Mouse (Mus musculus) thymus, postnatal 0 days (tissue): ENCODE results near the gene Ipo4. TPM values are rescaled to one million over a fixed set of nuclear protein-coding genes. Genes with fewer than 3 reads are reported as not detected.

Experiments used
- DNase-seq: peaks from one replicate; pipeline ENCODE4 v3.0.0-alpha.2; 2015; ENCODE audit warnings: low spot score
- polyA plus RNA-seq: library from polyadenylated mRNA; unstranded; fragments of >200 nt; fragmentation: Nextera tagmentation; extraction: Ambion mirVana; gene quantifications from 2 replicates; pipeline ENCODE4 v1.2.1, GENCODE M21; 2015

The Ipo4 gene
- polyA plus RNA-seq, 1 experiment from 2014 or later, result 32.8 TPM

DNA sequence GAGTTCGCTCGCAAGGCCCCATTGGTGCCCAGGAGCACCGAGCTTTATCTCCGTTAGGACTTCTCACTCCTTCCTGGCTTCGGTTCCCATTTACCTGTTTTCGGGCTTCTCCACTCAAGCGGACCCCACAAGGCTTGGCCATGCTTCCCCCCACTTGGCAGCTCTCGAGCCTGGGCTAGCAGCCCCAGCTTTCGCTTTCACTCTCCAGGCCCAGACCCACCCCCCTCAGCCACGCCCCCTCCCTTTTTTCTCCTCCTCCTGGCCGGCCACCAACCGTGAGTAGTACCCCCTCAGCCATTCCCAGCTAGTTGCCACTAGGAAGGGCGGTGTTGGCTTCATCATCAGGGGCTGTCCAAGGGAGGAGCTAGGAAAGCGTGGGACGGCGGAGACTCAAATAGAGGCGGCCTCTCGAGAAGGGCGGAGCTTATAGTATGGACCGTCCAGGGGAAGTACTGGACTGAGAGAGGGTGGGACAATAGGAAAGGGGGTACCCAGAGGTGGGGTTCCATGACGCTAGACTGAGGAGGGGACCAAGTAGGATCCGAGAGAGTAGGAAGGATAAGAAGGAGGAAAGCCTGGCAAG lies 44.9 kb downstream of the Ipo4 start, which contains the start of gene Psme2:
TSS of gene Psme2 (minus strand) at position 366 of the 583 bp plus-strand sequence.
- DNase-seq, result peak; percentile 73

DNA sequence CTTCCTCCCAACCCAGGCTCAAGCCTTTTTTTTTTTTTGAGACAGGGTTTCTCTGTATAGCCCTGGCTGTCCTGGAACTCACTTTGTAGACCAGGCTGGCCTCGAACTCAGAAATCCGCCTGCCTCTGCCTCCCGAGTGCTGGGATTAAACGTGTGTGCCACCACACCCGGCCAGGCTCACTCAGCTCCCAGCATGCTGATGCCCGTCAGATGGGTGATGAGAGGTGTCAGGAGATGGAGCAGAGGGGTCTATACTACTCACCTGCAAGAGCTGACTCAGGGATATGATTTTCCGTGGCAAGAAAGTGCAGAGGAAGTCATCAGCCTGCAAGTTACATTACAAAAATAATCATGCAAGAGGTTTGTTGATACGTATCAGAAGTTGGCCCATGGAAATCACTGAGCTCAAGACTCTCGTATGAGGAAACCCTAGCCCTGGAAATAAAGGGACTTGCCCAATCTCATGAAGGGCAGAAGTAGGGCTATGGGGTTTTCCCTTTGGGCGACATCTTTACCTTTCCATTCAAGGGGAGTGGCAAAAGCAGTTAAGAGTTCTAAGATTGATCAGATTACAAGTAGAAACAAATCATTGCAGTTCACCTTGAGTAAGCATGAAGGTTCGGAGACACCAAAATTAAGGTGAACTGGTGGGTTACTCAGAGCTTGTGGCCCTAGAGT lies 45.8 kb downstream of the Ipo4 start:
- no peak for DNase-seq

GRCm38 (mm10) chr14:55589271-55589670 lies 46.5 kb downstream of the Ipo4 start:
- DNase-seq, result no peak

GRCm38 (mm10) chr14:55586149-55586548 lies 49.6 kb downstream of the Ipo4 start:
- no peak for DNase-seq

GRCm38 (mm10) chr14:55585566-55585960 lies 50.2 kb downstream of the Ipo4 start:
- peak; percentile 22 for DNase-seq

GRCm38 (mm10) chr14:55584702-55585565 lies 50.8 kb downstream of the Ipo4 start, which contains the start of gene Emc9:
Emc9 (minus strand) TSS chr14:55585302.
- DNase-seq, result peak; percentile 15

DNA sequence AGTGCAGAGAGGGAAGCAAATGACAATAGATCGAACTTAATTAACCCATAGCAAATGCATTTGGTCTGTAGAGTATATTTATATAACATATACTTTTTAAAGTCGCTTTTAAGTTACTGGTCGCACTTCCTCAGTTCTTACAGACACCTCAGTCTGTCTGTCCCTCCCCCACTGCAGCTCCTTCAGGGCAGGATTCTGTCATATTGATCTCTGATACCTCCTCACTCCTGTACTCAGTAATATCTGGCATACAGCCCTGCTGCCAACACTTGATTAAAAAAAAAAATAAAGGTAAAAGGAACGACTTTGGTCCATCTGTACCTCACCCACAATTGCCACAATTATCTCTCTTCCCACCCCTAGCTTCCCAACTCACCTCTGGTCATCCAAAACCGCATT lies 51.5 kb downstream of the Ipo4 start:
- DNase-seq, result no peak

GRCm38 (mm10) chr14:55581981-55582681 lies 53.6 kb downstream of the Ipo4 start:
- DNase-seq, result no peak

- DNase-seq, result no peak
These were observed 55.0 kb downstream of the Ipo4 start for GRCm38 (mm10) chr14:55580731-55581130.

DNA sequence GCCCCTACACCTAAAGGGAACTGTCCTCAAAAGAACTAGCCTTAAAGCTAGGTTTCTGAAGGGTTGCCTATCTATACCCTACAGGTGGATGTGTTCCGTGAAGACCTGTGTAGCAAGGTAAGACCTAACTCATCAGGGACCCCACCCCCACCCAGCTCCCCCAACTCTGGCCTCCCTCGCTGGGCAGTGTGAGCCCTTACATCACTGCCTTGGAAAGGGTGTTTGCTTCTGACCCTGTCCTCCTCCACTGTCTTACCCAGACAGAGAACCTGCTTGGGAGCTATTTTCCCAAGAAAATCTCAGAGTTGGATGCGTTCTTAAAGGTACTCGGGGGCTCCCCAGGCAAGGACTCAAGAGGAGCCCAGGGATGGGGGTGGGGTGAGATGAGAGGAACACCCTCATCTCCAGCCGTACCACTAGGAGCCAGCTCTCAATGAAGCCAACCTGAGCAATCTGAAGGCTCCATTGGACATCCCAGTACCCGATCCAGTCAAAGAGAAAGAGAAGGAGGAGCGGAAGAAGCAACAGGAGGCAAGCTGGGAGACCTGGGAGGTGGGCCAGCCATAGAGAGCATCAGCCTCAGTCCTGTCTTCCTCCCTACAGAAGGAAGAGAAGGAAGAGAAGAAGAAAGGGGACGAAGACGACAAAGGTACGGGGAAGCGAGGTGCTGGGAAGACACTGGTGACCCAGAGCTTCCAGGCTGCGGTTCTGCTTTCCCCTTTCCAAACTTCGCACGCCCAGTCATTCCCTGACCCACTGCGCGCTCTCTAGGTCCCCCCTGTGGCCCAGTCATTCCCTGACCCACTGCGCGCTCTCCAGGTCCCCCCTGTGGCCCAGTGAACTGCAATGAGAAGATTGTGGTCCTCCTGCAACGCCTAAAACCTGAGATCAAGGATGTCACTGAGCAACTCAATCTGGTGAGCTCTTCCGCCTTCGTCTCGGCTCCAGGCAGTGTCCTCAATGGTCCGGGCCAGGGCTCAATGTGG lies 56.0 kb downstream of the Ipo4 start:
- no peak for DNase-seq

- peak; percentile 19 for DNase-seq
These were observed 57.0 kb downstream of the Ipo4 start for GRCm38 (mm10) chr14:55578668-55579269.

DNA sequence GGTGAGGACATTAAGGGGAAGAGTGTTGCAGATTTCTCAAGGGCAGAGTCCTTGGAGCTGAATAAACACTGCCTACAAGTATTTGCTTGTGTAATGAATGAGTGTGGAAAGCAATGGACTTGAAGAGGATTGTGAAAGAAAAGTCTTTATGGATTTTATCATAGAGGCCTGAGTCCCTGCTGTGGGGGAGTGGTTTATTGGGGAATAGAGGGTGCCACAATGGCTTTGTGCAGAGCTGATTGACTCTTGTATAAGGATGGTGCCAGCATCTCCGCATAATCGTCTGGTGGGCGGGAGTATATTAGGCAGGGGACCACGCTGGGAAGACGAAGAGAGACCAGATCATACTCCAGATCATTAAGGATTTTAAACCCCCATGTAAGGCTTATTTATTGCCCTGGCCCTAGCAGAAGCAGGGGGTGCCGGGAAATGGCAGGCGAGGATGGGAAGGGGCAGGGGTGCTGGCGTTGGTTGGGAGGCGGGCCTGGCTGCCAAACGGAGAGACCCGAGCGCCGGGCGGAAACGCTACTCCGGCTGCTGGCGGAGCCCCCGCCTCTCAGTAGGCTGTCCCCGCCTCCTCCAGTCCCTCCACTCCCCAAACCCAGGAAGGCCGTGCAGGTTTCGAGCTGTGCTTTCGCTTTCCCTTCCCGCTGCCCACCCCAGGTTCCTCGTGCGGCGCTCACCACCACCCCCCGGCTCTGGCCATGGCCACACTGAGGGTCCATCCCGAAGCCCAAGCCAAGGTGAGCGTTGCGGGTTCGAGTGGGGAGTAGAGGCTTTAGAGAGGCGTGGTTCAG lies 57.7 kb downstream of the Ipo4 start, which contains the start of gene Psme1:
TSS of gene Psme1 (plus strand) at position 253 of the 797 bp plus-strand sequence.
- peak; percentile 89 for DNase-seq

- DNase-seq, result no peak
These were observed 59.4 kb downstream of the Ipo4 start for GRCm38 (mm10) chr14:55576376-55576775.

GRCm38 (mm10) chr14:55575711-55576110 lies 60.0 kb downstream of the Ipo4 start:
- no peak for DNase-seq

Other genes starting within 250 kb of the Ipo4 start
- 62.4 and 63.8 TPM in 2 replicates for gene Dhrs4, start 157.2 kb downstream of the Ipo4 start, polyA plus RNA-seq
- gene Carmil3, start 145.3 kb downstream of the Ipo4 start, polyA plus RNA-seq, result 1.1 and 1.3 TPM in 2 replicates
- 0.31 and 0.39 TPM in 2 replicates for gene Cpne6, start 125.5 kb downstream of the Ipo4 start, polyA plus RNA-seq
- gene Nrl, start 111.0 kb downstream of the Ipo4 start, polyA plus RNA-seq, result 0.07 and 0.08 TPM in 2 replicates
- gene Pck2, start 95.7 kb downstream of the Ipo4 start, polyA plus RNA-seq, result 4.7 and 5.6 TPM in 2 replicates
- gene Dcaf11, start 76.0 kb downstream of the Ipo4 start, polyA plus RNA-seq, result 50.3 and 55.9 TPM in 2 replicates
- gene A730061H03Rik, start 75.6 kb downstream of the Ipo4 start, polyA plus RNA-seq, result 2.1 and 3.2 TPM in 2 replicates
- 0.26 and 0.33 TPM in 2 replicates for gene Fitm1, start 60.3 kb downstream of the Ipo4 start, polyA plus RNA-seq
- gene Psme1, start 57.8 kb downstream of the Ipo4 start, polyA plus RNA-seq, result 281 and 294 TPM in 2 replicates
- gene Emc9, start 50.7 kb downstream of the Ipo4 start, polyA plus RNA-seq, result 4.8 and 5.6 TPM in 2 replicates
- gene Psme2, start 44.8 kb downstream of the Ipo4 start, polyA plus RNA-seq, result 604 and 625 TPM in 2 replicates
- gene Rnf31, start 44.2 kb downstream of the Ipo4 start, polyA plus RNA-seq, result 18.0 and 22.6 TPM in 2 replicates
- gene Irf9, start 32.4 kb downstream of the Ipo4 start, polyA plus RNA-seq, result 46.6 and 50.2 TPM in 2 replicates
- 0.57 and 0.98 TPM in 2 replicates for gene Rec8, start 17.9 kb downstream of the Ipo4 start, polyA plus RNA-seq
- gene Gm49378, start 1.9 kb upstream of the Ipo4 start, polyA plus RNA-seq, result 0.71 and 1.7 TPM in 2 replicates
- gene Tm9sf1, start 7.8 kb upstream of the Ipo4 start, polyA plus RNA-seq, result 71.6 and 76.7 TPM in 2 replicates
- 0.62 and 0.81 TPM in 2 replicates for gene Tssk4, start 14.2 kb upstream of the Ipo4 start, polyA plus RNA-seq
- 78.1 and 80.2 TPM in 2 replicates for gene Mdp1, start 24.6 kb upstream of the Ipo4 start, polyA plus RNA-seq
- gene Gmpr2, start 36.0 kb upstream of the Ipo4 start, polyA plus RNA-seq, result 67.1 and 71.3 TPM in 2 replicates
- gene Nedd8, start 36.2 kb upstream of the Ipo4 start, polyA plus RNA-seq, result 529 and 550 TPM in 2 replicates
- gene Tinf2, start 45.9 kb upstream of the Ipo4 start, polyA plus RNA-seq, result 55.4 and 57.7 TPM in 2 replicates
- 2.0 and 3.0 TPM in 2 replicates for gene Tgm1, start 78.0 kb upstream of the Ipo4 start, polyA plus RNA-seq
- 32.2 and 39.4 TPM in 2 replicates for gene Rabggta, start 86.3 kb upstream of the Ipo4 start, polyA plus RNA-seq
- gene Dhrs1, start 109.7 kb upstream of the Ipo4 start, polyA plus RNA-seq, result 63.6 and 65.8 TPM in 2 replicates
- 37.8 and 47.2 TPM in 2 replicates for gene Nop9, start 109.7 kb upstream of the Ipo4 start, polyA plus RNA-seq
- gene Cideb, start 122.5 kb upstream of the Ipo4 start, polyA plus RNA-seq, result 0.14 TPM in 1 of 2 replicates, not detected in the other
- 0.78 and 1.2 TPM in 2 replicates for gene Ltb4r2, start 125.5 kb upstream of the Ipo4 start, polyA plus RNA-seq
- gene Ltb4r1, start 130.0 kb upstream of the Ipo4 start, polyA plus RNA-seq, result 3.7 and 4.3 TPM in 2 replicates
- gene Adcy4, start 148.1 kb upstream of the Ipo4 start, polyA plus RNA-seq, result 2.2 and 2.7 TPM in 2 replicates
- gene Ripk3, start 152.9 kb upstream of the Ipo4 start, polyA plus RNA-seq, result 70.3 and 76.2 TPM in 2 replicates
- gene Nfatc4, start 187.2 kb upstream of the Ipo4 start, polyA plus RNA-seq, result 1.7 and 2.2 TPM in 2 replicates
- gene Nynrin, start 218.1 kb upstream of the Ipo4 start, polyA plus RNA-seq, result 1.7 and 2.4 TPM in 2 replicates
- 0.05 and 0.12 TPM in 2 replicates for gene Cbln3, start 248.4 kb upstream of the Ipo4 start, polyA plus RNA-seq
- 8.5 and 9.8 TPM in 2 replicates for gene Khnyn, start 249.0 kb upstream of the Ipo4 start, polyA plus RNA-seq